Mouse (Mus musculus): ENCODE data around the gene Cttnbp2. TPM values are rescaled to one million over a fixed set of nuclear protein-coding genes. Genes with fewer than 3 reads are reported as not detected.

Gene Cttnbp2
- polyA plus RNA-seq, 1 experiment from 2014 or later: 15.0 TPM

- ATAC-seq (ENCODE audit: insufficient read depth, low FRiP score): no peak
- Histone ChIP-seq H3K27ac (ENCODE audit: low read length) (no peak overlapping the region), H3K4me1 (ENCODE audit: control insufficient read depth, insufficient read depth, low read length) (no peaks in the 10 kb centered on the region), H3K4me3 (replicated peaks; ENCODE audit: low read length) (no peak overlapping the region), H3K36me3 (ENCODE audit: control insufficient read depth, insufficient read depth, low read length) (no peaks in the 10 kb centered on the region), H3K4me2 (ENCODE audit: low read depth, low read length) (no peak overlapping the region), H3K9me3 (replicated peaks; ENCODE audit: control insufficient read depth, low read length) (no peaks in the 10 kb centered on the region), H3K9ac (ENCODE audit: low read length) (no peak overlapping the region), H3K27me3 (ENCODE audit: control insufficient read depth, insufficient read depth, low read length) (no peaks in the 10 kb centered on the region)
- WGBS: 71% methylated on average over 3 of the region's 3 CpGs
Observed at GRCm38 (mm10) chr6:18432362-18432761, 82.3 kb downstream of the Cttnbp2 start.

DNA sequence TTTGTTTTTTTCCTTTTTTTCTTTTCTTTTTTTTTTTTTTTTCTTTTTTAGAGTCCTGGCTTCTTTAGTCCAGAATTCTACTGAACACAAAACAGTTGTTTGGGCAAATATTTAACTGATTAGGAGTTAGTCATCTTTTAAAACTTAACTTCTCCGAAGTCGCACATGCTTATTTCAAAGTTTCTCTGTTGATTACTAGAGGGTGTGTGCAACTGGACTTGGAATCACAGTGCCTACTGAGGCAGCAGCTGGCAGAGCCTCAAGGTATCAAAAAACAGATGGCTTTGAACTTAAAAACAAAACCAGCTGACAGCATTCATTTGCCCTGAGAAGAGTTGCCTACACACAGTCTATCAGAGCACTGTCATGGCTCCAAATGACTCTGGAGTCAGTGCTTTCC, 82.8 kb downstream of the Cttnbp2 start:
- Histone ChIP-seq H3K27me3 (ENCODE audit: control insufficient read depth, insufficient read depth, low read length) (no peaks in the 10 kb centered on the region), H3K9me3 (replicated peaks; ENCODE audit: control insufficient read depth, low read length) (no peaks in the 10 kb centered on the region), H3K27ac (ENCODE audit: low read length) (no peak overlapping the region), H3K4me3 (replicated peaks; ENCODE audit: low read length) (no peak overlapping the region), H3K36me3 (ENCODE audit: control insufficient read depth, insufficient read depth, low read length) (no peaks in the 10 kb centered on the region), H3K4me1 (ENCODE audit: control insufficient read depth, insufficient read depth, low read length) (no peaks in the 10 kb centered on the region), H3K4me2 (ENCODE audit: low read depth, low read length) (no peak overlapping the region), H3K9ac (ENCODE audit: low read length) (no peak overlapping the region)
- WGBS: 83% methylated on average over 2 of the region's 2 CpGs
- ATAC-seq (ENCODE audit: insufficient read depth, low FRiP score): no peak

DNA sequence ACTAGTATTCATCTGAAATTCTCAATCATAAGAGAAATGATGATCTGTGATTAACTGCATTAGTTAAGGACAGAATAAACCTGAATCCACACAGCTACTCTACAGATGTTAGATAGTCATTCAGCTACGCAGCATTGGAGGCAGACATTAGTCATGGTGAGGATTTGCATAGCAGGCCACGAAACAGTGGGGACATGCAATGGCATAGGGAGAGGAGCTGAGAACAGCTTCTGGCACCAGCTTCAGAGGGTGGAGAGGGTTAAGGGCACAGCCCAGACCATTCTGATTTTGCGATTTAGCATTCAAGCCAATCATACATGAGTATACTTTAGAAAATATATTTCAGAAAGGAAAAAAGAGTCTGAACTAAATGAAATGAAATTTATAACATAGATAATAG, 84.6 kb downstream of the Cttnbp2 start:
- Histone ChIP-seq H3K9me3 (replicated peaks; ENCODE audit: control insufficient read depth, low read length) (no peaks in the 10 kb centered on the region), H3K36me3 (ENCODE audit: control insufficient read depth, insufficient read depth, low read length) (no peaks in the 10 kb centered on the region), H3K9ac (ENCODE audit: low read length) (no peak overlapping the region), H3K27me3 (ENCODE audit: control insufficient read depth, insufficient read depth, low read length) (no peaks in the 10 kb centered on the region), H3K4me2 (ENCODE audit: low read depth, low read length) (no peak overlapping the region), H3K4me1 (ENCODE audit: control insufficient read depth, insufficient read depth, low read length) (no peaks in the 10 kb centered on the region), H3K4me3 (replicated peaks; ENCODE audit: low read length) (no peak overlapping the region), H3K27ac (ENCODE audit: low read length) (no peak overlapping the region)
- no peak for ATAC-seq (ENCODE audit: insufficient read depth, low FRiP score)
- WGBS: 88% methylated on average over 3 of the region's 3 CpGs

GRCm38 (mm10) chr6:18424822-18425221, 89.8 kb downstream of the Cttnbp2 start:
- 82% methylated on average over 6 of the region's 6 CpGs for WGBS
- Histone ChIP-seq H3K27me3 (ENCODE audit: control insufficient read depth, insufficient read depth, low read length) (no peaks in the 10 kb centered on the region), H3K9me3 (replicated peaks; ENCODE audit: control insufficient read depth, low read length) (no peaks in the 10 kb centered on the region), H3K9ac (ENCODE audit: low read length) (no peak overlapping the region), H3K4me2 (ENCODE audit: low read depth, low read length) (no peak overlapping the region), H3K4me1 (ENCODE audit: control insufficient read depth, insufficient read depth, low read length) (no peaks in the 10 kb centered on the region), H3K36me3 (ENCODE audit: control insufficient read depth, insufficient read depth, low read length) (no peaks in the 10 kb centered on the region), H3K4me3 (replicated peaks; ENCODE audit: low read length) (no peak overlapping the region), H3K27ac (ENCODE audit: low read length) (no peak overlapping the region)
- no peak for ATAC-seq (ENCODE audit: insufficient read depth, low FRiP score)

DNA sequence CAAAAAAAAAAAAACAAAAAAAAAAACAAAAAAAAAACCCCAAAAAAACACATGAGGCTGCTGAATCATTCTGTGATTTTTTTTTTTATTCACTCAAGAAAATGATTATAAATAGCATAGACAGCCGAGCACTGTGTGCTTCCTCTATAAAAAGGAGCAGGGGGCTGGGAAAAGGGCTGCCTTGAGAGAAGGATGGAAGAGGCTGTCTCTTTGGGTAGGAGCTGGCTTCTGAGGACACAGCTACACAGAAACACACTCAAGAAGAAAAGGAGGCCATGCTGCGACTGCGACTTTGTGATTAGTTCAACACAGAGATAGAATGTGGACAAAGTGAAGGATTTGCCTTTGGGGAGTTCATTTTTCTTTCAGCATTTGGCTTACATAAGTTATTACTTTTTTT, 90.3 kb downstream of the Cttnbp2 start:
- 74% methylated on average over 3 of the region's 3 CpGs for WGBS
- H3K27ac ChIP-seq (ENCODE audit: low read length): no peak overlapping the region
- H3K27me3 ChIP-seq (ENCODE audit: control insufficient read depth, insufficient read depth, low read length): no peaks in the 10 kb centered on the region
- no peak for ATAC-seq (ENCODE audit: insufficient read depth, low FRiP score)
- no peak overlapping the region for H3K9ac ChIP-seq (ENCODE audit: low read length)
- H3K9me3 ChIP-seq (replicated peaks; ENCODE audit: control insufficient read depth, low read length): no peaks in the 10 kb centered on the region
- no peak overlapping the region for H3K4me2 ChIP-seq (ENCODE audit: low read depth, low read length)
- H3K4me1 ChIP-seq (ENCODE audit: control insufficient read depth, insufficient read depth, low read length): no peaks in the 10 kb centered on the region
- no peak overlapping the region for H3K4me3 ChIP-seq (replicated peaks; ENCODE audit: low read length)
- no peaks in the 10 kb centered on the region for H3K36me3 ChIP-seq (ENCODE audit: control insufficient read depth, insufficient read depth, low read length)

- Histone ChIP-seq H3K9ac (ENCODE audit: low read length) (no peak overlapping the region), H3K27me3 (ENCODE audit: control insufficient read depth, insufficient read depth, low read length) (no peaks in the 10 kb centered on the region), H3K36me3 (ENCODE audit: control insufficient read depth, insufficient read depth, low read length) (no peaks in the 10 kb centered on the region), H3K4me1 (ENCODE audit: control insufficient read depth, insufficient read depth, low read length) (no peaks in the 10 kb centered on the region), H3K9me3 (replicated peaks; ENCODE audit: control insufficient read depth, low read length) (no peaks in the 10 kb centered on the region), H3K4me2 (ENCODE audit: low read depth, low read length) (no peak overlapping the region), H3K4me3 (replicated peaks; ENCODE audit: low read length) (no peak overlapping the region), H3K27ac (ENCODE audit: low read length) (no peak overlapping the region)
- 86% methylated on average over 6 of the region's 6 CpGs for WGBS
- no peak for ATAC-seq (ENCODE audit: insufficient read depth, low FRiP score)
Observed at GRCm38 (mm10) chr6:18423112-18423511, 91.5 kb downstream of the Cttnbp2 start.

- ATAC-seq (ENCODE audit: insufficient read depth, low FRiP score): no peak
- H3K4me2 ChIP-seq (ENCODE audit: low read depth, low read length): no peak overlapping the region
- H3K27me3 ChIP-seq (ENCODE audit: control insufficient read depth, insufficient read depth, low read length): no peaks in the 10 kb centered on the region
- H3K9ac ChIP-seq (ENCODE audit: low read length): no peak overlapping the region
- 68% methylated on average over 2 of the region's 2 CpGs for WGBS
- H3K4me1 ChIP-seq (ENCODE audit: control insufficient read depth, insufficient read depth, low read length): no peaks in the 10 kb centered on the region
- no peaks in the 10 kb centered on the region for H3K36me3 ChIP-seq (ENCODE audit: control insufficient read depth, insufficient read depth, low read length)
- H3K9me3 ChIP-seq (replicated peaks; ENCODE audit: control insufficient read depth, low read length): no peaks in the 10 kb centered on the region
- no peak overlapping the region for H3K27ac ChIP-seq (ENCODE audit: low read length)
- no peak overlapping the region for H3K4me3 ChIP-seq (replicated peaks; ENCODE audit: low read length)
Observed at GRCm38 (mm10) chr6:18421561-18421960, 93.1 kb downstream of the Cttnbp2 start.

DNA sequence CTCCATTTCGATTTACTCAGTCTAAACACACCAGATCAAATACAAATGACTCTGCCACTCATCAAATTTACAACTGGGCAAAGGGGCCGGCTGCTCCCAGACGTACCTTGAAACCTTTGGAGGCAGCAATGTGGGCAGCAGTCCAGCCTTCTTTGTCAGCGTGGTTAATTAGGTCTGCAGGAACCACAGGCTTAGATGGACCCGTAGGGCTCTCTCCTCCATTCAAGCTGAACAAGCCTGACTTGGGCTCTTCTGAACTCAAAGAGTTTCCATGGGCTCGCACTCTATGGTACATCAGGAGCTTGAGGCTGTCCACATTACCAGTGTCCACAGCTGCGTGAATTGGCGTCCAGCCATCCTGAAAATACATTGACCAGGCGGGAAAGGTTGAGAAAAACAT, 94.0 kb downstream of the Cttnbp2 start:
- no peak overlapping the region for H3K27ac ChIP-seq (ENCODE audit: low read length)
- no peak overlapping the region for H3K4me2 ChIP-seq (ENCODE audit: low read depth, low read length)
- H3K9ac ChIP-seq (ENCODE audit: low read length): no peak overlapping the region
- H3K4me1 ChIP-seq (ENCODE audit: control insufficient read depth, insufficient read depth, low read length): no peaks in the 10 kb centered on the region
- WGBS: 68% methylated on average over 9 of the region's 9 CpGs
- ATAC-seq (ENCODE audit: insufficient read depth, low FRiP score): no peak
- no peak overlapping the region for H3K4me3 ChIP-seq (replicated peaks; ENCODE audit: low read length)
- no peaks in the 10 kb centered on the region for H3K36me3 ChIP-seq (ENCODE audit: control insufficient read depth, insufficient read depth, low read length)
- H3K9me3 ChIP-seq (replicated peaks; ENCODE audit: control insufficient read depth, low read length): no peaks in the 10 kb centered on the region
- H3K27me3 ChIP-seq (ENCODE audit: control insufficient read depth, insufficient read depth, low read length): no peaks in the 10 kb centered on the region

GRCm38 (mm10) chr6:18417866-18418454, 96.7 kb downstream of the Cttnbp2 start:
- ATAC-seq (ENCODE audit: insufficient read depth, low FRiP score): no peak
- no peak overlapping the region for H3K4me3 ChIP-seq (replicated peaks; ENCODE audit: low read length)
- no peak overlapping the region for H3K27ac ChIP-seq (ENCODE audit: low read length)
- H3K4me2 ChIP-seq (ENCODE audit: low read depth, low read length): no peak overlapping the region
- no peaks in the 10 kb centered on the region for H3K4me1 ChIP-seq (ENCODE audit: control insufficient read depth, insufficient read depth, low read length)
- 46% methylated on average over 6 of the region's 6 CpGs for WGBS
- H3K9me3 ChIP-seq (replicated peaks; ENCODE audit: control insufficient read depth, low read length): no peaks in the 10 kb centered on the region
- H3K9ac ChIP-seq (ENCODE audit: low read length): no peak overlapping the region
- H3K27me3 ChIP-seq (ENCODE audit: control insufficient read depth, insufficient read depth, low read length): no peaks in the 10 kb centered on the region
- no peaks in the 10 kb centered on the region for H3K36me3 ChIP-seq (ENCODE audit: control insufficient read depth, insufficient read depth, low read length)

GRCm38 (mm10) chr6:18415961-18416360, 98.7 kb downstream of the Cttnbp2 start:
- Histone ChIP-seq H3K4me2 (ENCODE audit: low read depth, low read length) (no peak overlapping the region), H3K4me1 (ENCODE audit: control insufficient read depth, insufficient read depth, low read length) (no peaks in the 10 kb centered on the region), H3K27ac (ENCODE audit: low read length) (no peak overlapping the region), H3K36me3 (ENCODE audit: control insufficient read depth, insufficient read depth, low read length) (no peaks in the 10 kb centered on the region), H3K9ac (ENCODE audit: low read length) (no peak overlapping the region), H3K4me3 (replicated peaks; ENCODE audit: low read length) (no peak overlapping the region), H3K27me3 (ENCODE audit: control insufficient read depth, insufficient read depth, low read length) (no peaks in the 10 kb centered on the region), H3K9me3 (replicated peaks; ENCODE audit: control insufficient read depth, low read length) (no peaks in the 10 kb centered on the region)
- 85% methylated on average over 4 of the region's 4 CpGs for WGBS
- no peak for ATAC-seq (ENCODE audit: insufficient read depth, low FRiP score)
